Mouse (Mus musculus): Measurements from ENCODE around the gene Atg4a.
A peak's percentile ranks its signal among the peaks of the same experiment; 100 is the strongest.

Gene Atg4a

GRCm38 (mm10) chrX:140956272-140956940 is at the start of gene Atg4a, which contains the start of gene Psmd10:
TSS of gene Atg4a (plus strand) at chrX:140956907.
TSS of gene Psmd10 (minus strand) at chrX:140956728.
- peak; percentile 95 to 96 for DNase-seq

- DNase-seq: no peak
These were observed 49.3 kb upstream of the Atg4a start, which contains the start of gene Vsig1 for GRCm38 (mm10) chrX:140907360-140907759. TSS of gene Vsig1 (plus strand) at chrX:140907608.

GRCm38 (mm10) chrX:140921321-140921720 is 35.4 kb upstream of the Atg4a start:
- no peak for DNase-seq

- peak; percentile 6 to 11 for DNase-seq
These were observed 24.6 kb upstream of the Atg4a start for GRCm38 (mm10) chrX:140932066-140932465.

- no peak for DNase-seq
These were observed 23.4 kb upstream of the Atg4a start for GRCm38 (mm10) chrX:140933263-140933662.

GRCm38 (mm10) chrX:140936271-140936670 is 20.4 kb upstream of the Atg4a start:
- DNase-seq: no peak

GRCm38 (mm10) chrX:140953618-140954017 is 3.1 kb upstream of the Atg4a start:
- no peak for DNase-seq

- no peak for DNase-seq
These were observed 252 bp downstream of the Atg4a start for GRCm38 (mm10) chrX:140956959-140957358.

GRCm38 (mm10) chrX:140978943-140979342 is 22.2 kb downstream of the Atg4a start:
- DNase-seq: no peak

- no peak for DNase-seq
These were observed 22.8 kb downstream of the Atg4a start for GRCm38 (mm10) chrX:140979546-140979945.

- no peak for DNase-seq
These were observed 23.5 kb downstream of the Atg4a start for GRCm38 (mm10) chrX:140980163-140980562.

- no peak for DNase-seq
These were observed 26.7 kb downstream of the Atg4a start for GRCm38 (mm10) chrX:140983206-140983960.

- DNase-seq: no peak
These were observed 28.1 kb downstream of the Atg4a start for GRCm38 (mm10) chrX:140984795-140985194.

GRCm38 (mm10) chrX:140985256-140985655 is 28.5 kb downstream of the Atg4a start:
- no peak for DNase-seq

GRCm38 (mm10) chrX:140996909-140997516 is 40.3 kb downstream of the Atg4a start:
- no peak for DNase-seq

- DNase-seq: no peak
These were observed 41.3 kb downstream of the Atg4a start for GRCm38 (mm10) chrX:140997912-140998545.

GRCm38 (mm10) chrX:140998885-140999284 is 42.2 kb downstream of the Atg4a start:
- no peak for DNase-seq

GRCm38 (mm10) chrX:141149705-141150104 is 193.0 kb downstream of the Atg4a start:
- no peak for DNase-seq

- no peak for DNase-seq
These were observed 193.6 kb downstream of the Atg4a start for GRCm38 (mm10) chrX:141150290-141150689.

- no peak for DNase-seq
These were observed 194.5 kb downstream of the Atg4a start for GRCm38 (mm10) chrX:141151182-141151581.

- peak in 1 of 2 experiments; percentile 17 for DNase-seq
These were observed 200.0 kb downstream of the Atg4a start for GRCm38 (mm10) chrX:141156696-141157095.

- DNase-seq: no peak
These were observed 200.9 kb downstream of the Atg4a start for GRCm38 (mm10) chrX:141157626-141158025.

- DNase-seq: peak; percentile 33 to 39
These were observed 201.5 kb downstream of the Atg4a start for GRCm38 (mm10) chrX:141158160-141158559.
